Mouse (Mus musculus): ENCODE data around the gene Mettl22.

Gene Mettl22

GRCm38 (mm10) chr16:8509894-8510293 lies 39.3 kb downstream of the Mettl22 start:
- DNase-seq (ENCODE audit: low spot score in 2 of 2): no peak

GRCm38 (mm10) chr16:8512830-8513229 lies 42.2 kb downstream of the Mettl22 start:
- no peak for DNase-seq (ENCODE audit: low spot score in 2 of 2)

- peak; percentile 98 for DNase-seq (ENCODE audit: low spot score in 2 of 2)
Observed at GRCm38 (mm10) chr16:8513236-8513906, 42.8 kb downstream of the Mettl22 start, which contains the start of gene Abat. Abat (plus strand) TSS chr16:8513429.

GRCm38 (mm10) chr16:8514180-8514579 lies 43.6 kb downstream of the Mettl22 start:
- peak; percentile 56 to 60 for DNase-seq (ENCODE audit: low spot score in 2 of 2)

GRCm38 (mm10) chr16:8520525-8520924 lies 49.9 kb downstream of the Mettl22 start:
- no peak for DNase-seq (ENCODE audit: low spot score in 2 of 2)

GRCm38 (mm10) chr16:8521322-8521721 lies 50.7 kb downstream of the Mettl22 start:
- no peak for DNase-seq (ENCODE audit: low spot score in 2 of 2)

- DNase-seq (ENCODE audit: low spot score in 2 of 2): peak; percentile 85 to 88
Observed at GRCm38 (mm10) chr16:8523480-8524144, 53.0 kb downstream of the Mettl22 start.

GRCm38 (mm10) chr16:8524163-8524847 lies 53.7 kb downstream of the Mettl22 start:
- no peak for DNase-seq (ENCODE audit: low spot score in 2 of 2)

- no peak for DNase-seq (ENCODE audit: low spot score in 2 of 2)
Observed at GRCm38 (mm10) chr16:8525293-8525692, 54.7 kb downstream of the Mettl22 start.

GRCm38 (mm10) chr16:8525877-8526276 lies 55.3 kb downstream of the Mettl22 start:
- no peak for DNase-seq (ENCODE audit: low spot score in 2 of 2)

GRCm38 (mm10) chr16:8529389-8529788 lies 58.8 kb downstream of the Mettl22 start:
- DNase-seq (ENCODE audit: low spot score in 2 of 2): no peak

GRCm38 (mm10) chr16:8530018-8530417 lies 59.4 kb downstream of the Mettl22 start:
- DNase-seq (ENCODE audit: low spot score in 2 of 2): no peak

GRCm38 (mm10) chr16:8532461-8532860 lies 61.9 kb downstream of the Mettl22 start:
- no peak for DNase-seq (ENCODE audit: low spot score in 2 of 2)

- no peak for DNase-seq (ENCODE audit: low spot score in 2 of 2)
Observed at GRCm38 (mm10) chr16:8532894-8533293, 62.3 kb downstream of the Mettl22 start.

GRCm38 (mm10) chr16:8533477-8533876 lies 62.9 kb downstream of the Mettl22 start:
- DNase-seq (ENCODE audit: low spot score in 2 of 2): no peak

GRCm38 (mm10) chr16:8534466-8535200 lies 64.0 kb downstream of the Mettl22 start:
- DNase-seq (ENCODE audit: low spot score in 2 of 2): no peak

- no peak for DNase-seq (ENCODE audit: low spot score in 2 of 2)
Observed at GRCm38 (mm10) chr16:8535411-8535810, 64.8 kb downstream of the Mettl22 start.

- peak; percentile 85 to 92 for DNase-seq (ENCODE audit: low spot score in 2 of 2)
Observed at GRCm38 (mm10) chr16:8539150-8539865, 68.7 kb downstream of the Mettl22 start.

All from right cerebral cortex, postnatal 10 days (tissue).